Mouse (Mus musculus): ENCODE results near the gene Lat2. TPM values are rescaled to one million over a fixed set of nuclear protein-coding genes. Genes with fewer than 3 reads are reported as not detected.

The Lat2 gene
- polyA plus RNA-seq, 1 experiment: 4.9 TPM

- no peak overlapping the region for H3K4me3 ChIP-seq (ENCODE audit: insufficient read depth, low read length)
- no peak overlapping the region for H3K27ac ChIP-seq (ENCODE audit: insufficient read depth, low read length)
- no peak for TF ChIP-seq POLR2A (IDR thresholded peaks at IDR 0.05; ENCODE audit: extremely low read depth, insufficient read depth, low read length)
- peak; percentile 93 for TF ChIP-seq CTCF (IDR thresholded peaks at IDR 0.05; ENCODE audit: extremely low read depth, insufficient read depth, low read length)
- H3K4me1 ChIP-seq (ENCODE audit: control insufficient read depth, insufficient read depth, low read length): peaks cover 4% of the 10 kb centered on the region
Measured at GRCm38 (mm10) chr5:134617071-134617470, 2.2 kb upstream of the Lat2 start.

DNA sequence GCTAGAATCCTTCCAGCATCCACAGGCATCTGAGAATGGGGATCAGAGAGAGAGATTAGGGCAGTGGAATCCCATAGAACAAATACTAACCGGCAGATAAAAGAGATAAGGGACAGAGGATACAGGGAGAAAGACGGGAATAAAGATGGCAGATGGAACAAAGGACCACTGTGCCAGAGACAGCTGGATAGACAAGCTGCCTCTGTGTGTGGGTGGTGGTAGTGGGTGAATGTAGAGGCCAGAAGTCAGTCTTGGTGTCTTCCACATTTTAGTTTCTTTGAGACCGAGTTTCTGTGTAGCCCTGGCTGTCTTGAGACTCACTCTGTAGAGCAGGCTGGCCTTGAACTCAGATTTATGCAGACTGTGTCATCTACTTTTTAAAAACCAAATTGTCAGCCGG lies 955 bp upstream of the Lat2 start:
- Histone ChIP-seq H3K27ac (ENCODE audit: insufficient read depth, low read length) (peak overlapping the region; percentile 39), H3K4me3 (ENCODE audit: insufficient read depth, low read length) (no peak overlapping the region), H3K4me1 (ENCODE audit: control insufficient read depth, insufficient read depth, low read length) (peaks cover 6% of the 10 kb centered on the region)
- TF ChIP-seq POLR2A (IDR thresholded peaks at IDR 0.05; ENCODE audit: extremely low read depth, insufficient read depth, low read length): no peak
- no peak for TF ChIP-seq CTCF (IDR thresholded peaks at IDR 0.05; ENCODE audit: extremely low read depth, insufficient read depth, low read length)

DNA sequence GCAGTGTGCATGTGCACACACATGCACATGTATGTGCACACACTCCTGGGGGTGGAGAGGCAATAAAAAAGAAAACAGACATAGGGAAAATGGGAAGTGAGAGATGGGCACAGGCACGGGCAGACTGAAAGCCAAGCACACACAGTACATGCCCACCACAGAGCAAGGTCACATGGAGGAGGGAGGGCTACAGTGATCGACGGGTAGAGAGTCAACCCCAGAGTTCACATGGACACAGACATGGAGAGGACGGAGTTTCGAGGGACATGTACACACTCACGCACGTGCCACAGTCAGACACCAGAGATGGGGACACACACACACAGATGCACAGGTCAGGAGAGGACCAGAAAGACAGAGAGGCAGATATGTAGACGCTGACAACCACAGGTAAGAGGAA lies 555 bp upstream of the Lat2 start:
- Histone ChIP-seq H3K27ac (ENCODE audit: insufficient read depth, low read length) (peak overlapping the region; percentile 39), H3K4me1 (ENCODE audit: control insufficient read depth, insufficient read depth, low read length) (peaks cover 6% of the 10 kb centered on the region), H3K4me3 (ENCODE audit: insufficient read depth, low read length) (no peak overlapping the region)
- no peak for TF ChIP-seq POLR2A (IDR thresholded peaks at IDR 0.05; ENCODE audit: extremely low read depth, insufficient read depth, low read length)
- TF ChIP-seq CTCF (IDR thresholded peaks at IDR 0.05; ENCODE audit: extremely low read depth, insufficient read depth, low read length): no peak

DNA sequence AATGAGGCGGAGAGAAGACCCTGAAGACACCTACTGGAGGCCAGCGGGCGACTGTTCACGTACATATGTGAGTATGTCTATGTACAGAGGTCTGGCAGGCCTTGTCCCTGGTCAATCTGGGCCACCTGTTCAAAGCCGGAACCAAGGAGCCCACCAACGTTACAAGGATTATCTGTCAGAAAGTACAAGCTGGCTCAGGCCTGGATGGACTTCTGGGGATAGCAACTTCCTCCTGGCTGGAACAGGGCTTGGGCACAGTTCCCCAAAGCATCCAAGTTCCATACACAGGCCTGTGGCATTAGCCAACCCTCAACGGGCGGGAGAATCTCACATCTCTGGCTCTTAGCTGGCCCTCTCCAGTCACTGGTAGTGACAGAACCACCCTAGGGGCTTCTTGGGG lies 529 bp downstream of the Lat2 start:
- peaks cover 6% of the 10 kb centered on the region for H3K4me1 ChIP-seq (ENCODE audit: control insufficient read depth, insufficient read depth, low read length)
- H3K4me3 ChIP-seq (ENCODE audit: insufficient read depth, low read length): no peak overlapping the region
- no peak overlapping the region for H3K27ac ChIP-seq (ENCODE audit: insufficient read depth, low read length)
- TF ChIP-seq CTCF (IDR thresholded peaks at IDR 0.05; ENCODE audit: extremely low read depth, insufficient read depth, low read length) (no peak), POLR2A (IDR thresholded peaks at IDR 0.05; ENCODE audit: extremely low read depth, insufficient read depth, low read length) (no peak)

- H3K4me3 ChIP-seq (ENCODE audit: insufficient read depth, low read length): no peak overlapping the region
- no peak overlapping the region for H3K27ac ChIP-seq (ENCODE audit: insufficient read depth, low read length)
- no peak for TF ChIP-seq CTCF (IDR thresholded peaks at IDR 0.05; ENCODE audit: extremely low read depth, insufficient read depth, low read length)
- no peak for TF ChIP-seq POLR2A (IDR thresholded peaks at IDR 0.05; ENCODE audit: extremely low read depth, insufficient read depth, low read length)
- peaks cover 6% of the 10 kb centered on the region for H3K4me1 ChIP-seq (ENCODE audit: control insufficient read depth, insufficient read depth, low read length)
Measured at GRCm38 (mm10) chr5:134613727-134614126, 1.1 kb downstream of the Lat2 start.

DNA sequence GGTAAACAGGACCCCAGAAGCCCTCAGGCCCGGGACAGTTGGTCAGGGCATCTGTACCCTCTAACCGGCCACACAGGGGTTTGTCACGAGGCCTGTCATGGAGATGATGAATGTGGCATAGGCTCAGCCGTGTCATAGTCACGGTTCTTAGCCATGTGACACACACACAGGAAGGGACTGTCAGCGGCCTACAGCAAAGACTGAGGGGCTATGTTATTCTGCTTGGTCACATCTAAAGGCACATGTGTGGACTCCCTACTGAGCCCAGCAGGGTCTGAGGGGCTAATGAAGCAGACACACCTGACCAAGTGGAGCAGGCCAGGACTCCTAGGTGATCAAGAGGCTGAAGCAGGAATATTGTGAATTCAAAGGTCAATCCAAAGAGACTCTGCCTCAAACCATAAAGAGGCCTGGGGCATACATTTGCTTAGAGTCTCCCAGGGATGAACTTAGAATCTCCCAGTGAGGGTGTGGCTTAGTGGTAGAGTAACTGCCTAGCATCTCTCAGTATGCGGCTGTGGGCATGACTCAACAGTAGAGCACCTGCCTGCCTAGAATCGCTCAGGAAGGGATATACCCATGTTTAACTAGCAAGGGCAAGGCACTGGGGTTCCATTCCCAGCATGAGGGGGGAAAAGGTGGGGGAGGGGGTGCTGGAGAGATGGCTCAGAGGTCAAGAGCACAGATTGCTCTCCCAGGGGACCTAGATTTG lies 2.9 kb downstream of the Lat2 start:
- TF ChIP-seq POLR2A (IDR thresholded peaks at IDR 0.05; ENCODE audit: extremely low read depth, insufficient read depth, low read length) (no peak), CTCF (IDR thresholded peaks at IDR 0.05; ENCODE audit: extremely low read depth, insufficient read depth, low read length) (no peak)
- H3K4me1 ChIP-seq (ENCODE audit: control insufficient read depth, insufficient read depth, low read length): peaks cover 6% of the 10 kb centered on the region
- H3K27ac ChIP-seq (ENCODE audit: insufficient read depth, low read length): no peak overlapping the region

GRCm38 (mm10) chr5:134609916-134610643 lies 4.7 kb downstream of the Lat2 start:
- Histone ChIP-seq H3K4me1 (ENCODE audit: control insufficient read depth, insufficient read depth, low read length) (peaks cover 3% of the 10 kb centered on the region; the same call in 1 of the 2 replicates), H3K4me3 (ENCODE audit: insufficient read depth, low read length) (no peak overlapping the region), H3K27ac (ENCODE audit: insufficient read depth, low read length) (no peak overlapping the region)
- TF ChIP-seq POLR2A (IDR thresholded peaks at IDR 0.05; ENCODE audit: extremely low read depth, insufficient read depth, low read length): no peak
- TF ChIP-seq CTCF (IDR thresholded peaks at IDR 0.05; ENCODE audit: extremely low read depth, insufficient read depth, low read length): no peak

More for the DNA sequence above, 2.9 kb downstream of the Lat2 start:
- H3K4me3 ChIP-seq (ENCODE audit: insufficient read depth, low read length): no peak overlapping the region

DNA sequence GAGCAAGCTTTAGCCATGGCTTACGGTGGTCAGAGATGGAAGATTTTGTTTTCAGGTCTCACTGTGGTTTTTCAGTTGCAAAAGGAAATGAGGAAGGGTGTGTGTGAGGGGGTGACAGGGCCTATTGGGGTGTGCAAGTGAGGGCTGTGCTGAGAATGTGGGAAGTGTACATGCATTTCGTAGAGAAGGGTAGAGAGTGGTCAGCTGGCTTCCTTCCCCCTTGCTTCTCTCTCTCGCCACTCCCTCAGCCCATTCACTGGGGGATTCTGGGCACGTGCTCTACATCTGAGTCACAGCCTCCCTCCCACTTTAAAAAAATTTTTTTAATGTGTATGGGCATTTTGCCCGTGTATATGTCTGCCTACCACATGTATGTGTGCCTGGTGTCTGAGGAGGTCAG lies 7.7 kb downstream of the Lat2 start:
- H3K27ac ChIP-seq (ENCODE audit: insufficient read depth, low read length): no peak overlapping the region
- H3K4me1 ChIP-seq (ENCODE audit: control insufficient read depth, insufficient read depth, low read length): 0 out of 2 replicates have a peak, but pooled peaks cover 2% of the 10 kb centered on the region
- TF ChIP-seq POLR2A (IDR thresholded peaks at IDR 0.05; ENCODE audit: extremely low read depth, insufficient read depth, low read length) (no peak), CTCF (IDR thresholded peaks at IDR 0.05; ENCODE audit: extremely low read depth, insufficient read depth, low read length) (no peak)
- no peak overlapping the region for H3K4me3 ChIP-seq (ENCODE audit: insufficient read depth, low read length)

GRCm38 (mm10) chr5:134606314-134606713 lies 8.5 kb downstream of the Lat2 start:
- Histone ChIP-seq H3K4me1 (ENCODE audit: control insufficient read depth, insufficient read depth, low read length) (no peaks in the 10 kb centered on the region), H3K27ac (ENCODE audit: insufficient read depth, low read length) (no peak overlapping the region), H3K4me3 (ENCODE audit: insufficient read depth, low read length) (no peak overlapping the region)
- no peak for TF ChIP-seq POLR2A (IDR thresholded peaks at IDR 0.05; ENCODE audit: extremely low read depth, insufficient read depth, low read length)
- TF ChIP-seq CTCF (IDR thresholded peaks at IDR 0.05; ENCODE audit: extremely low read depth, insufficient read depth, low read length): 0 out of 2 replicates have a peak, but pooled peaks have one; percentile 5

- TF ChIP-seq CTCF (IDR thresholded peaks at IDR 0.05; ENCODE audit: extremely low read depth, insufficient read depth, low read length) (no peak), POLR2A (IDR thresholded peaks at IDR 0.05; ENCODE audit: extremely low read depth, insufficient read depth, low read length) (no peak)
- Histone ChIP-seq H3K4me1 (ENCODE audit: control insufficient read depth, insufficient read depth, low read length) (no peaks in the 10 kb centered on the region), H3K4me3 (ENCODE audit: insufficient read depth, low read length) (no peak overlapping the region), H3K27ac (ENCODE audit: insufficient read depth, low read length) (no peak overlapping the region)
Measured at GRCm38 (mm10) chr5:134604376-134604775, 10.4 kb downstream of the Lat2 start.
